ENCODE assay signal across 9 mouse cellular contexts in the genomic region with DNA sequence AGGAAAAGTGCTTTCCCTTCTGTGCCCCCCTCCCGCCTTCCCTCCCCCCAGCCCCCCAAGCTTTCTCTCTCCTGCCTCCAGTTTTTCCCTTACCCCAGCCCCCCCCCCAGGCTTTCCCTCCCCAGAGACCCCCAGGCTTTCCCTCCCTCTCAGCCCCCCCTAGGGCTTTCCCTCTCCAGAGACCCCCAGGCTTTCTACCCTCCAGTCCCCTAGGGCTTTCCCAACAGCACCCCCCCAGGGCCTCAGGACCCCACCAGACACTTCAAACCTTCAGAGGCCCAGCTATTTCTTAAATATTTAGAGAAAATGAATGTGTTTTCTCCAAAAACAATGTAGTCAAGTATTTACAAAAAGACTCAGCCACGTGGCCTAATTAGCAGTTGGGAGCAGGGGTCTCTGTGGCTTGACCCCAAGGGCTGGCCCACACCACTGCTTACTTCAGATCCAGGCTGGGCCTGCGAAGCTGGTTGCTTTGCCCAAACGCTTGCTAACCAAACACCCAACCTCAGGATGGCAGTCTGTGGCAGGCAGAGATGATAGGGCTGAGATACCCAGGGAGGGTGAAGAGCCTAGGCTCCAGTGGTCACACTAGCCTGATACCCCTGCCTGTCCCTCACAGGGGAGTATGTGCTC. TPM values are rescaled to one million over a fixed set of nuclear protein-coding genes. Genes with fewer than 3 reads are reported as not detected.
DNase-seq lines count a peak whose midpoint lies in the region; ATAC-seq and TF ChIP-seq lines count a peak whose summit lies in the region.
"Had no signal": no experiment of that assay in that cellular context is flagged by ENCODE, and none has a peak within 500 bp of the region (broad histone marks: within the 10 kb centered on the region; RNA-seq: fewer than 3 reads in every experiment).

No protein-coding gene starts in this region.

- DNase-seq in left cerebral cortex, adult 2 months (ENCODE audit: extremely low spot score in 1 of 2, low spot score in 2 of 2): no peak
- no peak for DNase-seq in left cerebral cortex, adult 9 months (ENCODE audit: low spot score in 2 of 2)
- DNase-seq in embryonic facial prominence, embryonic 14.5 days (ENCODE audit: low spot score): no peak
- no peak for DNase-seq in frontal cortex, postnatal 10 days (ENCODE audit: low spot score in 2 of 2)
- no peak for DNase-seq in layer of hippocampus, adult 8-10 months (ENCODE audit: low spot score in 2 of 2)
- DNase-seq in T-cell, adult 2 months (ENCODE audit: low spot score): no peak
- DNase-seq: liver, embryonic 13.5 days had no signal

- no peaks in the 10 kb centered on the region for H3K27me3 ChIP-seq in embryonic facial prominence, embryonic 14.5 days (replicated peaks; ENCODE audit: control insufficient read depth, insufficient read depth, low read length)
- H3K27me3 ChIP-seq in hindbrain, embryonic 12.5 days: no peaks in the 10 kb centered on the region
- no peaks in the 10 kb centered on the region for H3K27me3 ChIP-seq in midbrain, embryonic 15.5 days (replicated peaks)

- peak overlapping the region; percentile 44; the same call in 1 of the 2 replicates for H3K27ac ChIP-seq in left cerebral cortex, adult 2 months
- peak overlapping the region; percentile 99 for H3K27ac ChIP-seq in embryonic facial prominence, embryonic 14.5 days (replicated peaks; ENCODE audit: low read depth, low read length)
- peak overlapping the region; percentile 88 for H3K27ac ChIP-seq in hindbrain, embryonic 12.5 days
- peak overlapping the region; percentile 78 for H3K27ac ChIP-seq in midbrain, embryonic 15.5 days

- intact Hi-C loops in left cerebral cortex, adult 2 months (cut with DNase I): loop anchor here (5.0 kb wide), 1 partner anchor 78 kb away; a partner anchor contains a TSS

- WGBS in embryonic facial prominence, embryonic 14.5 days: 40% methylated on average over 4 of the region's 4 CpGs
- WGBS in hindbrain, embryonic 12.5 days: 32% methylated on average over 4 of the region's 4 CpGs
- 44% methylated on average over 4 of the region's 4 CpGs for WGBS in midbrain, embryonic 15.5 days

- H3K9me3 ChIP-seq in embryonic facial prominence, embryonic 14.5 days (ENCODE audit: control insufficient read depth, low read length): no peaks in the 10 kb centered on the region
- H3K9me3 ChIP-seq in hindbrain, embryonic 12.5 days (replicated peaks): no peaks in the 10 kb centered on the region
- H3K9me3 ChIP-seq in midbrain, embryonic 15.5 days: no peaks in the 10 kb centered on the region
- H3K9me3 ChIP-seq: liver, embryonic 13.5 days had no signal

- peak overlapping the region; percentile 15; the same call in 1 of the 2 replicates for H3K4me2 ChIP-seq in embryonic facial prominence, embryonic 14.5 days (ENCODE audit: low read depth, low read length)
- H3K4me2 ChIP-seq in hindbrain, embryonic 12.5 days (replicated peaks): no peak overlapping the region
- H3K4me2 ChIP-seq in midbrain, embryonic 15.5 days: no peak overlapping the region
- H3K4me2 ChIP-seq: liver, embryonic 13.5 days had no signal

- ATAC-seq in embryonic facial prominence, embryonic 14.5 days (ENCODE audit: low read depth): no peak
- ATAC-seq in hindbrain, embryonic 12.5 days (ENCODE audit: low FRiP score): no peak
- ATAC-seq in midbrain, embryonic 15.5 days (replicated peaks): no peak

- no peak; the same call in none of the 2 replicates for TF ChIP-seq CTCF in left cerebral cortex, adult 2 months (IDR thresholded peaks at IDR 0.05)

- H3K9ac ChIP-seq in embryonic facial prominence, embryonic 14.5 days (ENCODE audit: low read depth, low read length): peak overlapping the region; percentile 51; the same call in 1 of the 2 replicates
- H3K9ac ChIP-seq in hindbrain, embryonic 12.5 days: no peak overlapping the region
- no peak overlapping the region for H3K9ac ChIP-seq in midbrain, embryonic 15.5 days
- H3K9ac ChIP-seq: liver, embryonic 13.5 days had no signal

- peaks cover 46% of the 10 kb centered on the region for H3K4me1 ChIP-seq in embryonic facial prominence, embryonic 14.5 days (ENCODE audit: control insufficient read depth, insufficient read depth, low read length)
- H3K4me1 ChIP-seq in hindbrain, embryonic 12.5 days: peaks cover 44% of the 10 kb centered on the region
- H3K4me1 ChIP-seq in midbrain, embryonic 15.5 days: peaks cover 22% of the 10 kb centered on the region

- no peaks in the 10 kb centered on the region for H3K36me3 ChIP-seq in embryonic facial prominence, embryonic 14.5 days (ENCODE audit: control insufficient read depth, insufficient read depth, low read length)
- no peaks in the 10 kb centered on the region for H3K36me3 ChIP-seq in hindbrain, embryonic 12.5 days
- H3K36me3 ChIP-seq in midbrain, embryonic 15.5 days (replicated peaks): no peaks in the 10 kb centered on the region
- H3K36me3 ChIP-seq: liver, embryonic 13.5 days had no signal

- no peak overlapping the region for H3K4me3 ChIP-seq in left cerebral cortex, adult 2 months
- no peak overlapping the region for H3K4me3 ChIP-seq in embryonic facial prominence, embryonic 14.5 days (ENCODE audit: low read depth, low read length)
- no peak overlapping the region for H3K4me3 ChIP-seq in hindbrain, embryonic 12.5 days
- H3K4me3 ChIP-seq in midbrain, embryonic 15.5 days: no peak overlapping the region
- H3K4me3 ChIP-seq: liver, embryonic 13.5 days had no signal

RNA-seq across cellular contexts. Expression of a gene that starts 58.3 kb away (rescaled TPM):
- total RNA-seq in left cerebral cortex, adult 2 months (2021): 10 to 100 TPM; 10.6 to 11.2 TPM
- polyA plus RNA-seq in embryonic facial prominence, embryonic 14.5 days (2014; fragmentation: Nextera tagmentation; extraction: Ambion mirVana): 3.9 and 4.7 TPM in 2 replicates
- 7.7 and 8.0 TPM in 2 replicates for polyA plus RNA-seq in hindbrain, embryonic 12.5 days (2016; fragmentation: Nextera tagmentation; extraction: Ambion mirVana)
- polyA plus RNA-seq in midbrain, embryonic 15.5 days (2015; fragmentation: Nextera tagmentation; extraction: Ambion mirVana): 8.2 and 8.9 TPM in 2 replicates
- 10 to 100 TPM; 11.5 to 19.0 (median 16.4) TPM for total RNA-seq in layer of hippocampus, adult 8-10 months (2022)

RNA-seq across cellular contexts. Expression of a gene that starts 58.5 kb away (rescaled TPM):
- total RNA-seq in left cerebral cortex, adult 2 months (2021): 10 to 100 TPM; 62.4 to 67.5 TPM
- polyA plus RNA-seq in embryonic facial prominence, embryonic 14.5 days (2014; fragmentation: Nextera tagmentation; extraction: Ambion mirVana): 180 and 187 TPM in 2 replicates
- 130 and 137 TPM in 2 replicates for polyA plus RNA-seq in hindbrain, embryonic 12.5 days (2016; fragmentation: Nextera tagmentation; extraction: Ambion mirVana)
- 111 and 115 TPM in 2 replicates for polyA plus RNA-seq in midbrain, embryonic 15.5 days (2015; fragmentation: Nextera tagmentation; extraction: Ambion mirVana)
- total RNA-seq in layer of hippocampus, adult 8-10 months (2022): 10 to 100 TPM; 57.4 to 63.2 (median 60.8) TPM

Comparison
In these comparisons a context has a peak if more than half of its experiments do, and no peak if none do; other contexts are left out.
1. H3K27ac ChIP-seq: peak in every context shown above with its lines; median percentile 99 in embryonic facial prominence, embryonic 14.5 days; 88 in hindbrain, embryonic 12.5 days; 78 in midbrain, embryonic 15.5 days; 44 in left cerebral cortex, adult 2 months.